Mouse (Mus musculus): ENCODE measurements around the gene Snx9. TPM values are rescaled to one million over a fixed set of nuclear protein-coding genes. Genes with fewer than 3 reads are reported as not detected.

Gene Snx9
- polyA plus RNA-seq, 1 experiment = 11.5 TPM

DNA sequence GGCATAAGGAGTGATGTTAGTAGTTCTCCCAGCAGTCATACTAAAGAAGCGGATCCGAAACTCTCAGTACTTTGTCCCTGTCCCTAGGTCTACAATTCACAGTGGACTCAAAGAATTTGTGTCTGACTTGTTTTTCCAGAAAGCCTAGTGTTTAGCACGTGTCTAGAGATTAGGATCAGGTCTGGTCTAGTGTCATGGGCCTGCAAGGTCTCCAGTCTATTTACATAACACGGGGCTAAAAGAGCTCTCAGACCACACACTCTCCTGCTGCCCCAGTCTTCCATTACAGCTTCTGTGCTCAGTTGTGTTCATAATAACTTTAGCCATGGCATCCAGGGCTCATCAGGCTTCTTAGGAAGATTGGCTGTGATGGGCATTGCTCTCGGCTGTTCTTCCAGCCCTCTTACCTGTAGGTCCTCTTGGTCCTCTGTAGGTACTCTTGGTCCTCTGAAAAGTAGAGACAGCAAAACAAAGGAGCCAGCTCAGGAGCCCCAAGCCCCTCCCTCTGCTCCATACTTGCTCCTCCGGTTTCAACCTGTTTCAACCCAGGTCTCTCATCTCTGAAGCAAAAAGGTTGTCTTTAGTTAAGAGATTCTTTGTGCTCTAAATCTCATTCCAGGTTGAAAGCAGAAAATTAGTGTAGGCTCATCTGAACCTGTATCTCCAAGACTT, 62.6 kb downstream of the Snx9 start:
- DNase-seq (ENCODE audit: low read depth) = no peak

DNA sequence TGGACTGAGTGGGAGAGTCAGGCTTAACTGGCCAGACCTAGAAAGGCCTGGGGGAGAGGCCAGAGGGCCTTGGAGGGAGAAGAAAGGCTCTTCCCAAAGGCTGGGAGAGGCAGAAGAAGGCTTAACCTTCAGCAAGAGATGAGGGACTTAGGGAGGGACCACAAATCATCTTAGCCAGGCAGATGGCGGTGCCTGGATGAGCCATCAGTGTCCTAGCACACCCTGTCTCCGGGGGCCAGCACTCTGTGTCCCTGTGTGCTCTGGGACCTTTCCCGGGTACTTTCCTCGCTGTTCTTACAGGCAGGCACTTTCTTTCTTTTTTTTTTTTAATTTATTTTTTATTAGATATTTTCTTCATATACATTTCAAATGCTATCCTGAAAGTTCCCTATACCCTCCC, 68.6 kb downstream of the Snx9 start:
- no peak for DNase-seq (ENCODE audit: low read depth)
- TF ChIP-seq CTCF (IDR thresholded peaks at IDR 0.05; ENCODE audit: borderline replicate concordance, extremely low read depth, insufficient read depth, insufficient read length) = no peak
- TF ChIP-seq POLR2A (IDR thresholded peaks at IDR 0.05; ENCODE audit: borderline replicate concordance, extremely low read depth, insufficient read depth, insufficient read length, poor library complexity, severe bottlenecking) = no peak

More for the DNA sequence above, 62.6 kb downstream of the Snx9 start:
- no peak for TF ChIP-seq CTCF (IDR thresholded peaks at IDR 0.05; ENCODE audit: borderline replicate concordance, extremely low read depth, insufficient read depth, insufficient read length)
- TF ChIP-seq POLR2A (IDR thresholded peaks at IDR 0.05; ENCODE audit: borderline replicate concordance, extremely low read depth, insufficient read depth, insufficient read length, poor library complexity, severe bottlenecking) = no peak

DNA sequence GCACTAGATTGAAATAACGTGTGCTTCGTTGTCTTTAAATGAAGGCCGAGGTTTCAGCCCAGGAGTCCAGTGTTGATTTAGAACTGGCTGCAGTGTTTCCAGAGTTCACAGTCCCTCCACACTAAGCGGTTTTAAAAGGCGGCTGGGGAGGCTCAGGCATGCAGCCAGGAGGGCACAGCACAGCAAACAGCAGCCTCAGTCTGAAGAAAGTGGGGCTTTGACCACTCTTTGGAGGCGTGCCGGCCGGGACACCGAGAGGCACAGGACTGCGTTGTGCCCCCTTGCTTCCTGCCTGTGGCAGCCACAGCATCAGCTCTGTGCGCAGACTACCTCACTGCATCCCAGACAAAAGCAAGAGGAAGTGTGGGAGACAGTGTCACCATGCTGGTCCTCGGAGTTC, 70.5 kb downstream of the Snx9 start:
- TF ChIP-seq CTCF (IDR thresholded peaks at IDR 0.05; ENCODE audit: borderline replicate concordance, extremely low read depth, insufficient read depth, insufficient read length) (no peak), POLR2A (IDR thresholded peaks at IDR 0.05; ENCODE audit: borderline replicate concordance, extremely low read depth, insufficient read depth, insufficient read length, poor library complexity, severe bottlenecking) (no peak)

DNA sequence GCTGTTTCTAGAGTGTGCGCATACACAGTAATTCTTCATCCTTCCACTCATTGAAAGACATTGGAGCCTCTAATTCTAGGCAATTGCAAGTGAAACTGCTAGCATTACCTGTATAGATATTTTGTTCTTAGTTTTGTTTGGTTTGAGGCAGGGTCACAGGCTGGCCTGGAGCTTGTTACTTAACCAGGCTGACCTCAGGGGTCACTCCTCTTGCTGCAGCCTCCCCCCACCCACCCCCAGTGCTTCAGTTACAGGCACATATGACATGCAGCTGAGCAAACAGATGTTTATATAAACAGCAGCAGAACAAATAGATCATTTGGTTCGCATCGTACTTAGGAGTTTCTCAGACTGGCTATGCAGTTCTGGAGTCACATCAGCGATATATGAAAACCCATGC, 71.7 kb downstream of the Snx9 start:
- no peak for DNase-seq (ENCODE audit: low read depth)
- TF ChIP-seq CTCF (IDR thresholded peaks at IDR 0.05; ENCODE audit: borderline replicate concordance, extremely low read depth, insufficient read depth, insufficient read length) (no peak), POLR2A (IDR thresholded peaks at IDR 0.05; ENCODE audit: borderline replicate concordance, extremely low read depth, insufficient read depth, insufficient read length, poor library complexity, severe bottlenecking) (no peak)

More for the DNA sequence above, 70.5 kb downstream of the Snx9 start:
- peak; percentile 42 for DNase-seq (ENCODE audit: low read depth)

DNA sequence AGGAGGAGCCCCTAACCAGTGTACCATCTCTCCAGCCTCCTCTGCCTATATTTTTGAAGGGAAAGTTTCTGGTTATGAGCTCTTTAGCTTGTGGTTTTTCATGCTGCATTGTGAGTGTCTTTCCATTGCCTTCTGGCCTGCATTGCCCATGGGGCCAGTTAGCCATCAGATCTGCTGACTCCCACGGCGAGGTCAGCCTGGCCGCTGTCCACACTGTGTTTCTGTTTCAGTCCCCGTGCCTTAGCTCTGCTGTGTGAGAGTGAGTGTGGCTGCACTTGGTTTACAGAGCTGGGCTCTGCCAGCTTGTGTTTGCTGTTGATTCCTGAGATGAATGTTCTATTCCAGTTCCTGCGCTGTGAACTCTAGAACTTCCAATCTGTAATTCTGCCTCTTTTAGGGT, 73.1 kb downstream of the Snx9 start:
- no peak for DNase-seq (ENCODE audit: low read depth)
- TF ChIP-seq POLR2A (IDR thresholded peaks at IDR 0.05; ENCODE audit: borderline replicate concordance, extremely low read depth, insufficient read depth, insufficient read length, poor library complexity, severe bottlenecking) (no peak), CTCF (IDR thresholded peaks at IDR 0.05; ENCODE audit: borderline replicate concordance, extremely low read depth, insufficient read depth, insufficient read length) (no peak)

DNA sequence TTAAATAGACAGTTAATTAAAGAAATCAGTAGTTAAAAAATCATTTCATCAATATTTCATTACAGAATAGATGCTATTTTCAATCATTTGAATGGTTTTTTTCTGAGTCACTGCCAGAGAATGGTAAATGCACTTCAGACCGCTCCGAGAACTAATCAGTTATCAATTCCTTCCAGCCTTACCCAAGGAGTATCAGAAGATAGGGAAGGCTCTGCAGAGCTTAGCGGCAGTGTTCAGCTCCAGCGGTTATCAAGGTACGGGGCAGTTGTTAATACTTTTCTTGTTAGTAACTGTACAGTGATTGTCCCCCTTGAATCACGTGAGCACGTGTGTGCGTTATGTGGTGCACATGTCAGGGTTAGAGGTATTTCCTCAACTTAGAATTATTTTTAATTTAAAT, 80.8 kb downstream of the Snx9 start:
- TF ChIP-seq CTCF (IDR thresholded peaks at IDR 0.05; ENCODE audit: borderline replicate concordance, extremely low read depth, insufficient read depth, insufficient read length) (no peak), POLR2A (IDR thresholded peaks at IDR 0.05; ENCODE audit: borderline replicate concordance, extremely low read depth, insufficient read depth, insufficient read length, poor library complexity, severe bottlenecking) (no peak)
- DNase-seq (ENCODE audit: low read depth) = no peak

DNA sequence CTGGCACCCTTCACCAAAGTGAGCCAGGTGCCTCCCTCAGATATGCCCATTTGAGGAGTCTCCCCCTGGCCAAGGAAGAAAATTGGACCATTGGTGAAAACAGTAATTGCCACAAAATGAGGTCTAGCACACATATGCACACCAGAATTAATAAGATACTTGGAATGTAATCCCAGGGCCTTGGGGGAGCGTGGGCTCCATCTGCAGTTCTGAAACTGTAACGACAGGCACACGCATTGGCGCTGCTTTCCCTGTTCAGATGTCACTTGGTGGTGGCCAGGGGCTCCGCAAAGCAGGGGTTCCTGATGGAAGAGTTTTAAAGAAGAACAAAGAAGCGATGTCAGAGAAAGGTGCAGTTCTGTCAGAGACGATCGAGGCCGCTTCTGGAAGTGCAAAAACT, 82.2 kb downstream of the Snx9 start:
- TF ChIP-seq POLR2A (IDR thresholded peaks at IDR 0.05; ENCODE audit: borderline replicate concordance, extremely low read depth, insufficient read depth, insufficient read length, poor library complexity, severe bottlenecking) = no peak
- peak; percentile 70 for TF ChIP-seq CTCF (IDR thresholded peaks at IDR 0.05; ENCODE audit: borderline replicate concordance, extremely low read depth, insufficient read depth, insufficient read length)
- peak; percentile 64 for DNase-seq (ENCODE audit: low read depth)

DNA sequence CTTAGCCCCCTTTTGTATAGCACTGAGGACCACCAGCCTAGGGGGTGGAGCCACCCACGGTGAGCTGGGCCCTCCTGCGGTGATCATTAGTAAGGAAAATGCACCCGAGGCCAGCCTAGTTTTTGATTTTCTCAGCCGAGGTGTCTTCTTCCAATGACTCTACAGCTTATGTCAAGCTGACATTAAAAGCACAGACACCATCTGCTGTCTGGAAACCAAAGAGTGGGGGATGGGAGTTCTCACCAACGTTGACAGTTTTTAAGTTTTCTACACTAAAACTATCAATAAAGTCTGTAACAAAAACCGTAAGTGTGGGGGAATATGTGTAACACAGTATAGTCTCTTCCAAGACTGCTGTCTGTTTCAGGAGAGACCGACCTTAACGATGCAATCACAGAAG, 83.1 kb downstream of the Snx9 start:
- DNase-seq (ENCODE audit: low read depth) = peak; percentile 67
- TF ChIP-seq POLR2A (IDR thresholded peaks at IDR 0.05; ENCODE audit: borderline replicate concordance, extremely low read depth, insufficient read depth, insufficient read length, poor library complexity, severe bottlenecking) (no peak), CTCF (IDR thresholded peaks at IDR 0.05; ENCODE audit: borderline replicate concordance, extremely low read depth, insufficient read depth, insufficient read length) (no peak)

DNA sequence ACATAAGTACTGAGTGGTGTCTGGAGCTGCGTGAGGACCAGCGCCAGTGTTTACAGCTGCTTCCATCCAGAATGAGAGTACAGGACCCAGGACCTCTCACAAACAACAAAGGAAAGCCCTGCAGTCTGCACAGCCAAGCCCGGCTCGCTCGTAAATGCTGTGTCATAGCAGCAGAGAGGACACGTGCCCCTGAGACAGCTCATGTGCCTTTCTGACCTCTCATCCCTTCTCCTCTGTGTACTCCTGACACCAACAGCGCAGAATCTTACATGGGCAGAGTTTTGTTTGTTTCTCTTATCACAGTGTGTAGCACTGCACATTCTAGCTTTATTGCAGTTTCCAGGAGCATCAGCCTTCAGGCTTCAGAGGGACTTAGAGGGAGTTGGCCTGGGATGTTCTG, 85.6 kb downstream of the Snx9 start:
- peak; percentile 7 for DNase-seq (ENCODE audit: low read depth)
- no peak for TF ChIP-seq CTCF (IDR thresholded peaks at IDR 0.05; ENCODE audit: borderline replicate concordance, extremely low read depth, insufficient read depth, insufficient read length)
- no peak for TF ChIP-seq POLR2A (IDR thresholded peaks at IDR 0.05; ENCODE audit: borderline replicate concordance, extremely low read depth, insufficient read depth, insufficient read length, poor library complexity, severe bottlenecking)

DNA sequence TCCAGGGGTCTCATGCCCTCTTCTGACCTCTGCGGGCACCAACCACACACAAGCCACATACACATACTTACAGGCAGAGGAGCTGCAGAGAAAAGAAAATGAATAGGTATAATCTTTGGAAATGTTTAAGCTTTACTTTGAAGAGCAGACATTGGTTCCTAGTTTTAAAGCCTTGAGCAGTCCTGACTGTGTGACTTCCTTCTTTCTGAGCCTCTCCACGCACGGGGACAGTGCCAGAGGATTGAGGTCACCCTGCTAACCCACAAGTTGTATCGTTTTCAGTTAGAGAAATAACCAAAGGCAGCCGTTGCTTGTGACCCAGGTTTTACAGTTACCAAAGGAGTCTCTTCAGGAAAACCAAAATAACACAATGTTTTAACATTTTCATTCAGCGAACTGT, 87.9 kb downstream of the Snx9 start:
- no peak for DNase-seq (ENCODE audit: low read depth)
- TF ChIP-seq POLR2A (IDR thresholded peaks at IDR 0.05; ENCODE audit: borderline replicate concordance, extremely low read depth, insufficient read depth, insufficient read length, poor library complexity, severe bottlenecking) = no peak
- no peak for TF ChIP-seq CTCF (IDR thresholded peaks at IDR 0.05; ENCODE audit: borderline replicate concordance, extremely low read depth, insufficient read depth, insufficient read length)

DNA sequence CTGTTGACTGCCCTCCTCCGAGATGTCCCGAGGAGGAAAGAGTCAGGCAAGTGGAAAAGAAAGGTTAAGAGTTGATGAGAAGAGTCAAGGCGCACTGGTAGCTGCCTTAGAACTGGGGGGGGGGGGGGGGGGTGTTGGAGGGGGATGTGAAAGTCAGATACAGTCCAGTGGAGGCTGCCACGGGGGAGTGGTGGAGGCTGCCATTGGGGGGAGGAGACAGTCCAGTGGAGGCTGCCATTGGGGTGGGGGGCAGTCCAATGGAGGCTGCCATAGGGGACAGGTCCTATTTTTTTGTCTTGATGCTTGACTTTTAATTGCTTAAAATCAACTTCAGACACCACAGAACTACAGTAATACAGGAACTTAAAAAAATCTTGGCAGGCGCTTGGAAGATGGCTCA, 91.0 kb downstream of the Snx9 start:
- no peak for DNase-seq (ENCODE audit: low read depth)
- no peak for TF ChIP-seq POLR2A (IDR thresholded peaks at IDR 0.05; ENCODE audit: borderline replicate concordance, extremely low read depth, insufficient read depth, insufficient read length, poor library complexity, severe bottlenecking)
- no peak for TF ChIP-seq CTCF (IDR thresholded peaks at IDR 0.05; ENCODE audit: borderline replicate concordance, extremely low read depth, insufficient read depth, insufficient read length)

DNA sequence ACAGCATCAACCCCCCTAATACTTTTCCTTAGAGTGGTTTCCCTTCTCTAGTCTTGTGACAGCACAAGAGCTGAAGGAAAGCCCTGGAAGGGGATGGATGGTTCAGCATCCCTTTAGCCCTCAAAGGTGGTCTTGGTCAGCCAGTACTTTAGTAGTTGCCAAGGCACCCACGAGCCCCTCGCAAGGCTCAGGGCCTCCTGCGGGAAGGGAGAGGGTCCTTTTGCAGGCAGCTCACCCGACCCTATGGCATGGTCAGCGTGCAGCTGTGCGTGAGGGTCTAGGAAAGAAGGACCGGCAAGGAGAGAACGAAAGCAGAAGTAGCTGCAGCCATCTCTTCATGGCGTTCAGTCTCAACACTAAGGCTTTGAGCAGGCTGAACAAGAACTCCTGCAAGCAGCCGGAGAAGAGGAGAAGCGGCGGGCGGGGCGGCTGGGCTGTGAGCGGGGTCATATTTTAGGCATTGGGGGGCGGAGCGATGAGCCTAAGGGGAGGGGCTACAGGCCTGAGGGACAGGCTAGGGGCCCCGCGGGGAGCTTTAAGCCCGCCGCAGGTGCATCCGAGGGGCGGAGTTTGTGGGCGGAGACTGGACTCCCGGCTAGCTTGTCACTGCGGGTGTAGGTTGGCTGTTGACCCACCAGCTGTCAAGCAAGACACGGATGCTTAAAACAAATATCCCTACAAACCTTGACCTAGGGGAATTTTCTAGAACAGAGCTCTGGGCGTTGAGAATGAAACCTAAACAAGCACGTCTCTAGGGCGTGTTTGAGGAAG, 93.6 kb downstream of the Snx9 start:
- peak; percentile 84 for DNase-seq (ENCODE audit: low read depth)
- no peak for TF ChIP-seq CTCF (IDR thresholded peaks at IDR 0.05; ENCODE audit: borderline replicate concordance, extremely low read depth, insufficient read depth, insufficient read length)
- TF ChIP-seq POLR2A (IDR thresholded peaks at IDR 0.05; ENCODE audit: borderline replicate concordance, extremely low read depth, insufficient read depth, insufficient read length, poor library complexity, severe bottlenecking) = no peak

All from brain, embryonic 14.5 days (tissue).